Mouse (Mus musculus) adrenal gland, adult 2 months (tissue): ENCODE results near the gene Smad6. TPM values are rescaled to one million over a fixed set of nuclear protein-coding genes. Genes with fewer than 3 reads are reported as not detected.

Source experiments
- DNase-seq: peaks from one replicate; pipeline ENCODE4 v3.0.0; 2021
- polyA plus RNA-seq: library from polyadenylated mRNA; depleted of rRNA; stranded (reverse); fragments of >200 nt; gene quantifications from 2 replicates; pipeline ENCODE4 v1.2.3, GENCODE M21; 2012; rRNA removed
- total RNA-seq, 2 experiments: library from RNA; stranded (reverse); gene quantifications; 2 replicates each; pipeline ENCODE4 v1.2.3; 2021

Smad6 gene
- total and polyA plus RNA-seq, 3 experiments = 6.0 to 43.4 (median 12.9) TPM

- peak; percentile 75 for DNase-seq
Measured at GRCm38 (mm10) chr9:63915976-63916375, 105.9 kb downstream of the Smad6 start.

GRCm38 (mm10) chr9:63914944-63915343 lies 106.9 kb downstream of the Smad6 start:
- no peak for DNase-seq

- no peak for DNase-seq
Measured at GRCm38 (mm10) chr9:63912051-63912450, 109.8 kb downstream of the Smad6 start.

- DNase-seq = peak; percentile 80
Measured at GRCm38 (mm10) chr9:63909618-63910017, 112.2 kb downstream of the Smad6 start.

DNA sequence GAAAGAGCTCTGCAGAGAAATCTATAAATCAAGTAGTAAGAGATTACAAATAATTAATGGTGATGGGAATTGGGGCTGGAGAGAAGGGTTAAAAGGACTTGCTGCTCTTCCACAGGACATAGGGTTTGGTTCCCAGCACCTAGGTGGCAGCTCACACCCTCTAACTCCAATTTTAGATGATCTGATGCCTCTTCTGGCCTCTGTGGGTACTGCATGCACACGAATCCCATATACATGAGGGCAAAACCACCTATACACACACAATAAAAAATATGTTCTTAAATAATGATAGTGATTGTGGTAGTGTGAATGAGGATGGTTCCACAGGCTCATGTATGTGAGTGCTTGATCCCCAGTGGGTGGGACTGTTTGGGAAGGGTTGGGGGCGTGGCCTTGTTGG lies 117.3 kb downstream of the Smad6 start:
- no peak for DNase-seq

Other genes starting within 250 kb of the Smad6 start
- under 1 TPM; 0.55 to 0.72 TPM for gene Lctl, start 95.1 kb upstream of the Smad6 start, total RNA-seq
- 6.9 and 10.6 TPM in 2 replicates for gene Lctl, start 95.1 kb upstream of the Smad6 start, polyA plus RNA-seq
- 1 to 10 TPM; 2.1 to 5.4 TPM for gene Zwilch, start 151.0 kb upstream of the Smad6 start, total RNA-seq
- gene Zwilch, start 151.0 kb upstream of the Smad6 start, polyA plus RNA-seq = 0.50 and 0.55 TPM in 2 replicates
- gene Rpl4, start 151.3 kb upstream of the Smad6 start, total RNA-seq = 1,000 to 10,000 TPM in 1 of 2 experiments, 100 to 1,000 TPM in 1; 966 to 1,016 TPM
- gene Rpl4, start 151.3 kb upstream of the Smad6 start, polyA plus RNA-seq = 83.8 and 120 TPM in 2 replicates
- gene Snapc5, start 157.2 kb upstream of the Smad6 start, total RNA-seq = 10 to 100 TPM; 26.0 to 28.5 TPM
- 2.1 and 2.2 TPM in 2 replicates for gene Snapc5, start 157.2 kb upstream of the Smad6 start, polyA plus RNA-seq
- gene Uchl4, start 213.1 kb upstream of the Smad6 start, total RNA-seq = 1 to 10 TPM; 1.8 to 2.2 TPM
- gene Uchl4, start 213.1 kb upstream of the Smad6 start, polyA plus RNA-seq = not detected in 2 replicates
- gene Map2k1, start 231.6 kb upstream of the Smad6 start, total RNA-seq = 100 to 1,000 TPM in 1 of 2 experiments, 10 to 100 TPM in 1; 64.3 to 103 TPM
- 29.1 and 34.1 TPM in 2 replicates for gene Map2k1, start 231.6 kb upstream of the Smad6 start, polyA plus RNA-seq